ENCODE assay signal across 10 mouse cellular contexts in genomic region chr12:54067886-54068756, GRCm38 (mm10).
DNase-seq lines count a peak whose midpoint lies in the region; ATAC-seq and TF ChIP-seq lines count a peak whose summit lies in the region.
"Had no signal": no experiment of that assay in that cellular context is flagged by ENCODE, and none has a peak within 500 bp of the region (broad histone marks: within the 10 kb centered on the region; RNA-seq: fewer than 3 reads in every experiment).

No protein-coding gene starts in this region.

- peak overlapping the region; percentile 46 for H3K4me3 ChIP-seq in lung, embryonic 16.5 days (ENCODE audit: low read length)
- no peak overlapping the region for H3K4me3 ChIP-seq in lung, adult 2 months (replicated peaks; ENCODE audit: extremely low read depth, low read depth, low read length)
- H3K4me3 ChIP-seq in embryonic facial prominence, embryonic 14.5 days (ENCODE audit: low read depth, low read length), result peak overlapping the region; percentile 47
- peak overlapping the region; percentile 34 for H3K4me3 ChIP-seq in midbrain, embryonic 16.5 days (ENCODE audit: low read depth, low read length)

- peaks cover 50% of the 10 kb centered on the region for H3K27me3 ChIP-seq in lung, embryonic 16.5 days (ENCODE audit: control insufficient read depth, insufficient read depth, low read depth, low read length)
- H3K27me3 ChIP-seq in embryonic facial prominence, embryonic 14.5 days (replicated peaks; ENCODE audit: control insufficient read depth, insufficient read depth, low read length), result peaks cover 41% of the 10 kb centered on the region
- peaks cover 6% of the 10 kb centered on the region; the same call in 1 of the 2 replicates for H3K27me3 ChIP-seq in midbrain, embryonic 16.5 days (ENCODE audit: control insufficient read depth, insufficient read depth, low read depth, low read length)
- H3K27me3 ChIP-seq: Patski had no signal

- TF ChIP-seq POLR2A in lung, adult 2 months (IDR thresholded peaks at IDR 0.05; ENCODE audit: borderline replicate concordance, extremely low read depth, low read depth, low read length), result no peak

- DNase-seq in lung, adult 2 months, result no peak
- DNase-seq in embryonic facial prominence, embryonic 14.5 days (ENCODE audit: low spot score), result peak; percentile 80
- peak; percentile 64 for DNase-seq in heart, postnatal 4 days
- DNase-seq in kidney, postnatal 4 days, result peak; percentile 73 to 81
- DNase-seq in urinary bladder, postnatal 4 days (ENCODE audit: low spot score in 2 of 2), result peak; percentile 31 to 63
- no peak for DNase-seq in right cerebral cortex, postnatal 14 days

- peak overlapping the region; percentile 47; the same call in 1 of the 2 replicates for H3K9ac ChIP-seq in lung, embryonic 16.5 days (ENCODE audit: low read length)
- H3K9ac ChIP-seq in embryonic facial prominence, embryonic 14.5 days (ENCODE audit: low read depth, low read length), result peak overlapping the region; percentile 54
- peak overlapping the region; percentile 13; the same call in 1 of the 2 replicates for H3K9ac ChIP-seq in midbrain, embryonic 16.5 days (ENCODE audit: low read depth, low read length)

- ATAC-seq in lung, embryonic 16.5 days (ENCODE audit: low read depth), result peak; percentile 67
- ATAC-seq in embryonic facial prominence, embryonic 14.5 days (ENCODE audit: low read depth), result peak; percentile 70
- ATAC-seq in midbrain, embryonic 16.5 days, result peak; percentile 73
- ATAC-seq: Patski had no signal

- peak overlapping the region; percentile 75 for H3K4me2 ChIP-seq in lung, embryonic 16.5 days (ENCODE audit: low read depth, low read length)
- H3K4me2 ChIP-seq in embryonic facial prominence, embryonic 14.5 days (ENCODE audit: low read depth, low read length), result peak overlapping the region; percentile 73
- peak overlapping the region; percentile 60 for H3K4me2 ChIP-seq in midbrain, embryonic 16.5 days (ENCODE audit: low read length)

- peaks cover 9% of the 10 kb centered on the region for H3K4me1 ChIP-seq in lung, embryonic 16.5 days (replicated peaks; ENCODE audit: control insufficient read depth, insufficient read depth, low read length)
- H3K4me1 ChIP-seq in lung, adult 2 months (ENCODE audit: control insufficient read depth, insufficient read depth, low read length), result no peaks in the 10 kb centered on the region
- peaks cover 7% of the 10 kb centered on the region; the same call in 1 of the 2 replicates for H3K4me1 ChIP-seq in embryonic facial prominence, embryonic 14.5 days (ENCODE audit: control insufficient read depth, insufficient read depth, low read length)
- peaks cover 4% of the 10 kb centered on the region; the same call in 1 of the 2 replicates for H3K4me1 ChIP-seq in midbrain, embryonic 16.5 days (ENCODE audit: control insufficient read depth, insufficient read depth, low read length)

- no peak overlapping the region for H3K27ac ChIP-seq in lung, embryonic 16.5 days (ENCODE audit: low read length)
- no peak overlapping the region for H3K27ac ChIP-seq in embryonic facial prominence, embryonic 14.5 days (replicated peaks; ENCODE audit: low read depth, low read length)
- no peak overlapping the region for H3K27ac ChIP-seq in midbrain, embryonic 16.5 days (ENCODE audit: low read length)
- H3K27ac ChIP-seq: macrophage had no signal

- no peaks in the 10 kb centered on the region for H3K9me3 ChIP-seq in lung, embryonic 16.5 days (ENCODE audit: control insufficient read depth, low read length)
- H3K9me3 ChIP-seq in embryonic facial prominence, embryonic 14.5 days (ENCODE audit: control insufficient read depth, low read length), result no peaks in the 10 kb centered on the region
- H3K9me3 ChIP-seq in midbrain, embryonic 16.5 days (replicated peaks; ENCODE audit: control insufficient read depth, low read length, poor library complexity, severe bottlenecking), result no peaks in the 10 kb centered on the region

- 4% methylated on average over 83 of the region's 84 CpGs for WGBS in lung, embryonic 16.5 days
- WGBS in lung, adult 2 months, result 6% methylated on average over 84 of the region's 84 CpGs
- WGBS in embryonic facial prominence, embryonic 14.5 days, result 6% methylated on average over 56 of the region's 84 CpGs
- WGBS in midbrain, embryonic 16.5 days, result 8% methylated on average over 83 of the region's 84 CpGs

- TF ChIP-seq CTCF in lung, adult 2 months (IDR thresholded peaks at IDR 0.05; ENCODE audit: insufficient read depth, low read length), result no peak

- H3K36me3 ChIP-seq in lung, embryonic 16.5 days (ENCODE audit: control insufficient read depth, insufficient read depth, low read length), result no peaks in the 10 kb centered on the region
- H3K36me3 ChIP-seq in embryonic facial prominence, embryonic 14.5 days (ENCODE audit: control insufficient read depth, insufficient read depth, low read length), result no peaks in the 10 kb centered on the region
- no peaks in the 10 kb centered on the region for H3K36me3 ChIP-seq in midbrain, embryonic 16.5 days (ENCODE audit: control insufficient read depth, insufficient read depth, low read length)

Comparison
In these comparisons a context has a peak if more than half of its experiments do, and no peak if none do; other contexts are left out.
1. DNase-seq: peak in embryonic facial prominence, embryonic 14.5 days (single experiment), heart, postnatal 4 days (single experiment), kidney, postnatal 4 days (2 of 2) and urinary bladder, postnatal 4 days (2 of 2); none in lung, adult 2 months (single experiment) and right cerebral cortex, postnatal 14 days (single experiment).
2. Peak in every context shown above with its lines, with median percentiles within 50 percentile points of each other: ATAC-seq, H3K4me2 ChIP-seq and H3K9ac ChIP-seq.